Mouse (Mus musculus): ENCODE data around the gene Lrrc4.

Lrrc4 gene

GRCm38 (mm10) chr6:28663670-28664069, 167.9 kb downstream of the Lrrc4 start:
- DNase-seq: no peak

- DNase-seq: no peak
Observed at GRCm38 (mm10) chr6:28663004-28663403, 168.5 kb downstream of the Lrrc4 start.

- DNase-seq: peak; percentile 34 to 49
Observed at GRCm38 (mm10) chr6:28656511-28656910, 175.0 kb downstream of the Lrrc4 start.

- no peak for DNase-seq
Observed at GRCm38 (mm10) chr6:28645231-28645630, 186.3 kb downstream of the Lrrc4 start.

GRCm38 (mm10) chr6:28642909-28643308, 188.6 kb downstream of the Lrrc4 start:
- DNase-seq: no peak

- no peak for DNase-seq
Observed at GRCm38 (mm10) chr6:28640088-28640487, 191.5 kb downstream of the Lrrc4 start.

- DNase-seq: no peak
Observed at GRCm38 (mm10) chr6:28635531-28636348, 195.8 kb downstream of the Lrrc4 start.

- DNase-seq: no peak
Observed at GRCm38 (mm10) chr6:28635092-28635491, 196.5 kb downstream of the Lrrc4 start.

- DNase-seq: peak; percentile 38 to 42
Observed at GRCm38 (mm10) chr6:28633656-28634055, 197.9 kb downstream of the Lrrc4 start.

- peak in 1 of 2 experiments; percentile 20 for DNase-seq
Observed at GRCm38 (mm10) chr6:28633120-28633519, 198.4 kb downstream of the Lrrc4 start.

- no peak for DNase-seq
Observed at GRCm38 (mm10) chr6:28630926-28631325, 200.6 kb downstream of the Lrrc4 start.

GRCm38 (mm10) chr6:28629866-28630265, 201.7 kb downstream of the Lrrc4 start:
- no peak for DNase-seq

- no peak for DNase-seq
Observed at GRCm38 (mm10) chr6:28628408-28628807, 203.1 kb downstream of the Lrrc4 start.

- no peak for DNase-seq
Observed at GRCm38 (mm10) chr6:28622963-28623362, 208.6 kb downstream of the Lrrc4 start.

- DNase-seq: no peak
Observed at GRCm38 (mm10) chr6:28622522-28622921, 209.0 kb downstream of the Lrrc4 start.

- DNase-seq: no peak
Observed at GRCm38 (mm10) chr6:28621961-28622360, 209.6 kb downstream of the Lrrc4 start.

GRCm38 (mm10) chr6:28621431-28621830, 210.1 kb downstream of the Lrrc4 start:
- DNase-seq: no peak

GRCm38 (mm10) chr6:28618751-28619153, 212.8 kb downstream of the Lrrc4 start:
- peak; percentile 60 to 69 for DNase-seq

GRCm38 (mm10) chr6:28618299-28618698, 213.2 kb downstream of the Lrrc4 start:
- no peak for DNase-seq

GRCm38 (mm10) chr6:28615966-28616365, 215.6 kb downstream of the Lrrc4 start:
- no peak for DNase-seq

- DNase-seq: peak in 1 of 2 experiments; percentile 46
Observed at GRCm38 (mm10) chr6:28615408-28615807, 216.1 kb downstream of the Lrrc4 start.

- DNase-seq: no peak
Observed at GRCm38 (mm10) chr6:28614856-28615255, 216.7 kb downstream of the Lrrc4 start.

- DNase-seq: no peak
Observed at GRCm38 (mm10) chr6:28613441-28613840, 218.1 kb downstream of the Lrrc4 start.

All from cerebellum, postnatal 25 days (tissue).